Mouse (Mus musculus) kidney, postnatal 0 days (tissue): Measurements from ENCODE around the gene Tspan18. TPM values are rescaled to one million over a fixed set of nuclear protein-coding genes. Genes with fewer than 3 reads are reported as not detected.

ENCODE experiments used
- ATAC-seq: fragments of 200-750 bp; cut with Nextera tagmentation; replicated peaks from 2 replicates; pipeline ENCODE4 v1.8.0; 2017; ENCODE audit warnings: low read depth, moderate number of reproducible peaks, moderate TSS enrichment, moderate library complexity; ENCODE audit not compliant: low FRiP score
- DNase-seq: peaks from one replicate; pipeline ENCODE4 v3.0.0-alpha.2; 2016; ENCODE audit warnings: low spot score
- H3K27ac ChIP-seq: fragments of 300-500 bp; sonication (generic); 2 replicates; pipeline ENCODE4 v1.5.1; 2014; ENCODE audit warnings: mild to moderate bottlenecking
- H3K27me3 ChIP-seq: fragments of 300-500 bp; sonication (generic); 2 replicates; pipeline ENCODE4 v1.6.1; 2014; ENCODE audit warnings: low read length, mixed read lengths; ENCODE audit not compliant: insufficient read depth
- H3K36me3 ChIP-seq: fragments of 300-500 bp; sonication (generic); 2 replicates; pipeline ENCODE4 v1.6.1; 2014; ENCODE audit warnings: low read length, mixed read lengths; ENCODE audit not compliant: insufficient read depth
- H3K4me1 ChIP-seq: fragments of 300-500 bp; sonication (generic); replicated peaks from 2 replicates; pipeline ENCODE4 v1.6.1; 2014; ENCODE audit warnings: antibody characterized with exemption, low read length, mixed read lengths; ENCODE audit not compliant: insufficient read depth
- H3K4me2 ChIP-seq: fragments of 300-500 bp; sonication (generic); 2 replicates; pipeline ENCODE4 v1.6.1; 2014; ENCODE audit warnings: mild to moderate bottlenecking, low read length, moderate library complexity, mixed read lengths
- H3K4me3 ChIP-seq: fragments of 300-500 bp; sonication (generic); replicated peaks from 2 replicates; pipeline ENCODE4 v1.5.1; 2014; ENCODE audit warnings: low read depth, low read length
- H3K9ac ChIP-seq: fragments of 300-500 bp; sonication (generic); 2 replicates; pipeline ENCODE4 v1.6.1; 2014; ENCODE audit warnings: low read depth, low read length
- H3K9me3 ChIP-seq: fragments of 300-500 bp; sonication (generic); replicated peaks from 2 replicates; pipeline ENCODE4 v1.6.1; 2016; ENCODE audit warnings: low read length, inconsistent platforms, mixed read lengths
- CTCF ChIP-seq: IDR thresholded peaks from 2 replicates; pipeline ENCODE4 v1.5.1; 2016; ENCODE audit warnings: antibody characterized with exemption, low read depth, mild to moderate bottlenecking, moderate library complexity
- WGBS: fragments of 180-500 bp; shearing (Covaris S2); extraction: QIAGEN DNeasy Blood & Tissue Kit; methylation state at CpG from one replicate; pipeline ENCODE4 v1.1.7; 2014; 5-methylcytosine and 5-hydroxymethylcytosine counted together
- polyA plus RNA-seq: library from polyadenylated mRNA; unstranded; fragments of >200 nt; fragmentation: Nextera tagmentation; extraction: Ambion mirVana; gene quantifications from 2 replicates; pipeline ENCODE4 v1.2.1, GENCODE M21; 2015

The Tspan18 gene
- polyA plus RNA-seq, 1 experiment from 2014 or later, result 29.2 TPM

GRCm38 (mm10) chr2:93332277-93332676 lies 2.0 kb downstream of the Tspan18 start:
- no peak for DNase-seq
- no peak for TF ChIP-seq CTCF

GRCm38 (mm10) chr2:93331121-93331520 lies 3.2 kb downstream of the Tspan18 start:
- no peak for TF ChIP-seq CTCF
- 82% methylated on average over 6 of the region's 6 CpGs for WGBS
- peak overlapping the region; percentile 97; the same call in 1 of the 2 replicates for H3K4me2 ChIP-seq

More at GRCm38 (mm10) chr2:93332277-93332676, 2.0 kb downstream of the Tspan18 start:
- Histone ChIP-seq H3K9me3 (no peaks in the 10 kb centered on the region), H3K27ac (no peak overlapping the region), H3K9ac (no peak overlapping the region), H3K36me3 (no peaks in the 10 kb centered on the region), H3K27me3 (no peaks in the 10 kb centered on the region), H3K4me3 (peak overlapping the region; percentile 69), H3K4me1 (0 out of 2 replicates have a peak, but pooled peaks cover 13% of the 10 kb centered on the region), H3K4me2 (peak overlapping the region; percentile 97)
- WGBS, result 53% methylated on average over 4 of the region's 4 CpGs
- no peak for ATAC-seq

GRCm38 (mm10) chr2:93329120-93329519 lies 5.2 kb downstream of the Tspan18 start:
- no peak overlapping the region for H3K9ac ChIP-seq
- TF ChIP-seq CTCF, result no peak
- H3K36me3 ChIP-seq, result no peaks in the 10 kb centered on the region

More at GRCm38 (mm10) chr2:93331121-93331520, 3.2 kb downstream of the Tspan18 start:
- H3K4me1 ChIP-seq, result 0 out of 2 replicates have a peak, but pooled peaks cover 13% of the 10 kb centered on the region
- no peak overlapping the region for H3K27ac ChIP-seq
- H3K36me3 ChIP-seq, result no peaks in the 10 kb centered on the region
- ATAC-seq (no peak), DNase-seq (no peak)
- H3K9ac ChIP-seq, result no peak overlapping the region
- no peaks in the 10 kb centered on the region for H3K27me3 ChIP-seq
- H3K4me3 ChIP-seq, result no peak overlapping the region
- H3K9me3 ChIP-seq, result no peaks in the 10 kb centered on the region

GRCm38 (mm10) chr2:93327915-93328555 lies 6.3 kb downstream of the Tspan18 start:
- Histone ChIP-seq H3K4me1 (peaks cover 17% of the 10 kb centered on the region), H3K36me3 (no peaks in the 10 kb centered on the region), H3K9ac (no peak overlapping the region), H3K27me3 (no peaks in the 10 kb centered on the region), H3K9me3 (no peaks in the 10 kb centered on the region), H3K27ac (0 out of 2 replicates have a peak overlapping the region, but pooled peaks have one; percentile 15), H3K4me3 (no peak overlapping the region), H3K4me2 (no peak overlapping the region)
- no peak for DNase-seq
- no peak for ATAC-seq
- TF ChIP-seq CTCF, result no peak
- WGBS, result 67% methylated on average over 7 of the region's 7 CpGs

More at GRCm38 (mm10) chr2:93329120-93329519, 5.2 kb downstream of the Tspan18 start:
- DNase-seq, result no peak
- Histone ChIP-seq H3K4me2 (no peak overlapping the region), H3K4me1 (peaks cover 20% of the 10 kb centered on the region), H3K9me3 (no peaks in the 10 kb centered on the region), H3K4me3 (no peak overlapping the region), H3K27ac (peak overlapping the region; percentile 57), H3K27me3 (no peaks in the 10 kb centered on the region)
- ATAC-seq, result no peak
- 56% methylated on average over 4 of the region's 4 CpGs for WGBS

- no peak for TF ChIP-seq CTCF
- WGBS, result 37% methylated on average over 7 of the region's 7 CpGs
- no peak overlapping the region for H3K27ac ChIP-seq
- H3K9ac ChIP-seq, result no peak overlapping the region
- ATAC-seq (peak; percentile 47; the same call in 1 of the 2 replicates), DNase-seq (peak; percentile 77)
- no peak overlapping the region for H3K4me3 ChIP-seq
- no peaks in the 10 kb centered on the region for H3K27me3 ChIP-seq
- no peak overlapping the region for H3K4me2 ChIP-seq
- H3K36me3 ChIP-seq, result no peaks in the 10 kb centered on the region
- H3K9me3 ChIP-seq, result no peaks in the 10 kb centered on the region
- peaks cover 13% of the 10 kb centered on the region for H3K4me1 ChIP-seq
These were observed 9.6 kb downstream of the Tspan18 start for GRCm38 (mm10) chr2:93324681-93325080.

GRCm38 (mm10) chr2:93321946-93322345 lies 12.4 kb downstream of the Tspan18 start:
- ATAC-seq (no peak), DNase-seq (no peak)
- no peaks in the 10 kb centered on the region for H3K36me3 ChIP-seq
- H3K9me3 ChIP-seq, result no peaks in the 10 kb centered on the region
- H3K4me1 ChIP-seq, result peaks cover 18% of the 10 kb centered on the region
- 56% methylated on average over 8 of the region's 8 CpGs for WGBS
- TF ChIP-seq CTCF, result no peak
- H3K27me3 ChIP-seq, result no peaks in the 10 kb centered on the region
- no peak overlapping the region for H3K27ac ChIP-seq
- H3K9ac ChIP-seq, result no peak overlapping the region
- H3K4me2 ChIP-seq, result no peak overlapping the region
- H3K4me3 ChIP-seq, result no peak overlapping the region

- Histone ChIP-seq H3K36me3 (no peaks in the 10 kb centered on the region), H3K4me1 (peaks cover 18% of the 10 kb centered on the region)
- ATAC-seq, result no peak
These were observed 14.0 kb downstream of the Tspan18 start for GRCm38 (mm10) chr2:93320267-93320666.

More at GRCm38 (mm10) chr2:93320267-93320666, 14.0 kb downstream of the Tspan18 start:
- Histone ChIP-seq H3K27ac (no peak overlapping the region), H3K4me2 (no peak overlapping the region), H3K9me3 (no peaks in the 10 kb centered on the region), H3K4me3 (no peak overlapping the region), H3K27me3 (no peaks in the 10 kb centered on the region), H3K9ac (no peak overlapping the region)
- WGBS, result 66% methylated on average over 5 of the region's 5 CpGs
- no peak for TF ChIP-seq CTCF
- no peak for DNase-seq
